Mouse (Mus musculus) CD4-positive, CD25-positive, alpha-beta regulatory T cell, adult 2 months (primary cell): ENCODE measurements around the gene Gm36028.

Experiments used
- DNase-seq: peaks from one replicate; pipeline ENCODE4 v3.0.0-alpha.2; 2012; ENCODE audit warnings: low read depth, low spot score

Gm36028 gene

GRCm38 (mm10) chr16:37861029-37861428 lies at the start of gene Gm36028:
TSS of gene Gm36028 (minus strand) at chr16:37861146.
- DNase-seq: no peak

- DNase-seq: no peak
Observed at GRCm38 (mm10) chr16:37906456-37906855, 45.5 kb upstream of the Gm36028 start.

- no peak for DNase-seq
Observed at GRCm38 (mm10) chr16:37901318-37901717, 40.4 kb upstream of the Gm36028 start.

GRCm38 (mm10) chr16:37899357-37899756 lies 38.4 kb upstream of the Gm36028 start:
- DNase-seq: no peak

GRCm38 (mm10) chr16:37898790-37899189 lies 37.8 kb upstream of the Gm36028 start:
- DNase-seq: no peak

- DNase-seq: no peak
Observed at GRCm38 (mm10) chr16:37893942-37894341, 33.0 kb upstream of the Gm36028 start.

- no peak for DNase-seq
Observed at GRCm38 (mm10) chr16:37893381-37893780, 32.4 kb upstream of the Gm36028 start.

GRCm38 (mm10) chr16:37892667-37893066 lies 31.7 kb upstream of the Gm36028 start:
- no peak for DNase-seq

- DNase-seq: no peak
Observed at GRCm38 (mm10) chr16:37888986-37889385, 28.0 kb upstream of the Gm36028 start.

- no peak for DNase-seq
Observed at GRCm38 (mm10) chr16:37881168-37881567, 20.2 kb upstream of the Gm36028 start.

- DNase-seq: no peak
Observed at GRCm38 (mm10) chr16:37879750-37880419, 18.9 kb upstream of the Gm36028 start.

- DNase-seq: no peak
Observed at GRCm38 (mm10) chr16:37878951-37879505, 18.1 kb upstream of the Gm36028 start.

GRCm38 (mm10) chr16:37877406-37877805 lies 16.5 kb upstream of the Gm36028 start:
- no peak for DNase-seq

GRCm38 (mm10) chr16:37874501-37875235 lies 13.7 kb upstream of the Gm36028 start:
- no peak for DNase-seq

- DNase-seq: no peak
Observed at GRCm38 (mm10) chr16:37871112-37871715, 10.3 kb upstream of the Gm36028 start.

- DNase-seq: peak; percentile 38
Observed at GRCm38 (mm10) chr16:37869470-37870231, 8.7 kb upstream of the Gm36028 start.

GRCm38 (mm10) chr16:37868506-37869469 lies 7.8 kb upstream of the Gm36028 start:
- DNase-seq: peak; percentile 83

GRCm38 (mm10) chr16:37867791-37868505 lies 7.0 kb upstream of the Gm36028 start, which contains the start of gene Lrrc58:
TSS of gene Lrrc58 (plus strand) at chr16:37868389.
- peak; percentile 91 for DNase-seq

- DNase-seq: peak; percentile 8
Observed at GRCm38 (mm10) chr16:37865841-37866240, 4.9 kb upstream of the Gm36028 start.

GRCm38 (mm10) chr16:37863876-37864275 lies 2.9 kb upstream of the Gm36028 start:
- DNase-seq: no peak
